Mouse (Mus musculus) erythroblast, embryonic 14.5 days (primary cell): ENCODE measurements around the gene Dennd2a.

Experiments
- GATA1 ChIP-seq: IDR thresholded peaks from 2 replicates; pipeline ENCODE4 v1.6.1; 2012; ENCODE audit warnings: low read length, inconsistent platforms, mixed read lengths
- TAL1 ChIP-seq: IDR thresholded peaks from 3 replicates; pipeline ENCODE4 v1.6.1; 2012; ENCODE audit warnings: low read length, inconsistent platforms, mixed read lengths

- TF ChIP-seq GATA1 (peak; percentile 83), TAL1 (peak; percentile 69)
Observed at GRCm38 (mm10) chr6:39429007-39429788, 128.5 kb downstream of the Dennd2a start.
